Mouse (Mus musculus) embryonic facial prominence, embryonic 14.5 days (tissue): ENCODE measurements around the gene Sh3d19. TPM values are rescaled to one million over a fixed set of nuclear protein-coding genes. Genes with fewer than 3 reads are reported as not detected.

Experiments used
- ATAC-seq: fragments of 200-750 bp; cut with Nextera tagmentation; 2 replicates; pipeline ENCODE4 v1.8.0; 2017; ENCODE audit warnings: low read depth, moderate number of reproducible peaks, moderate TSS enrichment
- DNase-seq: peaks from one replicate; pipeline ENCODE4 v3.0.0-alpha.2; 2015; ENCODE audit warnings: low spot score
- H3K27ac ChIP-seq: fragments of 300-500 bp; sonication (generic); replicated peaks from 2 replicates; pipeline ENCODE4 v1.5.1; 2014; ENCODE audit warnings: low read depth, mild to moderate bottlenecking, low read length, moderate library complexity
- H3K27me3 ChIP-seq: fragments of 300-500 bp; sonication (generic); replicated peaks from 2 replicates; pipeline ENCODE4 v1.6.1; 2014; ENCODE audit warnings: low read length; ENCODE audit not compliant: control insufficient read depth, insufficient read depth
- H3K36me3 ChIP-seq: fragments of 300-500 bp; sonication (generic); 2 replicates; pipeline ENCODE4 v1.6.1; 2014; ENCODE audit warnings: low read length, mixed read lengths; ENCODE audit not compliant: control insufficient read depth, insufficient read depth
- H3K4me1 ChIP-seq: fragments of 300-500 bp; sonication (generic); 2 replicates; pipeline ENCODE4 v1.6.1; 2014; ENCODE audit warnings: antibody characterized with exemption, low read length; ENCODE audit not compliant: control insufficient read depth, insufficient read depth
- H3K4me2 ChIP-seq: fragments of 300-500 bp; sonication (generic); 2 replicates; pipeline ENCODE4 v1.6.1; 2014; ENCODE audit warnings: low read depth, mild to moderate bottlenecking, low read length, moderate library complexity, mixed read lengths
- H3K4me3 ChIP-seq: fragments of 300-500 bp; sonication (generic); 2 replicates; pipeline ENCODE4 v1.5.1; 2014; ENCODE audit warnings: low read depth, mild to moderate bottlenecking, low read length
- H3K9ac ChIP-seq: fragments of 300-500 bp; sonication (generic); 2 replicates; pipeline ENCODE4 v1.6.1; 2014; ENCODE audit warnings: low read depth, mild to moderate bottlenecking, low read length, moderate library complexity, mixed read lengths
- H3K9me3 ChIP-seq: fragments of 300-500 bp; sonication (generic); 2 replicates; pipeline ENCODE4 v1.6.1; 2016; ENCODE audit warnings: low read length; ENCODE audit not compliant: control insufficient read depth
- WGBS: fragments of 180-500 bp; shearing (Covaris S2); extraction: QIAGEN DNeasy Blood & Tissue Kit; methylation state at CpG from one replicate; pipeline ENCODE4 v1.1.7; 2014; 5-methylcytosine and 5-hydroxymethylcytosine counted together
- polyA plus RNA-seq: library from polyadenylated mRNA; unstranded; fragments of >200 nt; fragmentation: Nextera tagmentation; extraction: Ambion mirVana; gene quantifications from 2 replicates; pipeline ENCODE4 v1.2.1, GENCODE M21; 2014

The Sh3d19 gene
- polyA plus RNA-seq, 1 experiment from 2014 or later = 30.9 TPM

- Histone ChIP-seq H3K4me2 (no peak overlapping the region), H3K27ac (no peak overlapping the region), H3K9ac (no peak overlapping the region), H3K36me3 (0 out of 2 replicates have a peak, but pooled peaks cover 5% of the 10 kb centered on the region), H3K9me3 (no peaks in the 10 kb centered on the region), H3K27me3 (no peaks in the 10 kb centered on the region), H3K4me3 (no peak overlapping the region), H3K4me1 (0 out of 2 replicates have a peak, but pooled peaks cover 5% of the 10 kb centered on the region)
- ATAC-seq = no peak
- WGBS = 83% methylated on average over 6 of the region's 6 CpGs
- DNase-seq = no peak
Measured at GRCm38 (mm10) chr3:86011373-86011772, 40.5 kb downstream of the Sh3d19 start.

GRCm38 (mm10) chr3:86011833-86012232, 40.9 kb downstream of the Sh3d19 start:
- Histone ChIP-seq H3K9me3 (no peaks in the 10 kb centered on the region), H3K27ac (no peak overlapping the region), H3K36me3 (0 out of 2 replicates have a peak, but pooled peaks cover 5% of the 10 kb centered on the region), H3K27me3 (no peaks in the 10 kb centered on the region), H3K9ac (no peak overlapping the region), H3K4me1 (0 out of 2 replicates have a peak, but pooled peaks cover 5% of the 10 kb centered on the region), H3K4me2 (no peak overlapping the region), H3K4me3 (no peak overlapping the region)
- no peak for ATAC-seq
- WGBS = 54% methylated on average over 3 of the region's 3 CpGs
- no peak for DNase-seq

DNA sequence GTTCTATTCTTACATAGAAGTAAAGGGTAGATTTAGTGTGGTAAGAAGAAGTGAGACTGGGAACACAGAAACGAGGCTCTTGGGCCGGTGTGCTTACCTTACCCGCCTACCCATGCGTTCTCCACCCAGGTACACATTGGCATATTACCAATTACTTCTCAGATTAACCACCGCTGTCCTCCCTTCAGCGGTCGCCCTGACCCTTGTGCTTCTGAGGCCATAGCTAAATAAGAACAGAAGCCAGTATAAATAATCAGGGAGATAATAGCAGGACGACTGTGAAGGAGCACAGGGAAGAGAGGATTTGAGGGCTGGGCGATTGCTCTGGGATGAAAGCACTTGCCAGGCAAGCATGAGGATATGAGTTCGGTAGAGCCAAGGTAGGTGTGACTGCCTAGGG, 42.9 kb downstream of the Sh3d19 start:
- WGBS = 82% methylated on average over 10 of the region's 10 CpGs
- H3K9ac ChIP-seq = no peak overlapping the region
- H3K36me3 ChIP-seq = no peaks in the 10 kb centered on the region
- H3K4me3 ChIP-seq = no peak overlapping the region
- H3K27me3 ChIP-seq = no peaks in the 10 kb centered on the region
- no peaks in the 10 kb centered on the region for H3K9me3 ChIP-seq
- ATAC-seq (no peak), DNase-seq (no peak)
- no peak overlapping the region for H3K4me2 ChIP-seq
- H3K27ac ChIP-seq = no peak overlapping the region
- H3K4me1 ChIP-seq = 0 out of 2 replicates have a peak, but pooled peaks cover 5% of the 10 kb centered on the region

DNA sequence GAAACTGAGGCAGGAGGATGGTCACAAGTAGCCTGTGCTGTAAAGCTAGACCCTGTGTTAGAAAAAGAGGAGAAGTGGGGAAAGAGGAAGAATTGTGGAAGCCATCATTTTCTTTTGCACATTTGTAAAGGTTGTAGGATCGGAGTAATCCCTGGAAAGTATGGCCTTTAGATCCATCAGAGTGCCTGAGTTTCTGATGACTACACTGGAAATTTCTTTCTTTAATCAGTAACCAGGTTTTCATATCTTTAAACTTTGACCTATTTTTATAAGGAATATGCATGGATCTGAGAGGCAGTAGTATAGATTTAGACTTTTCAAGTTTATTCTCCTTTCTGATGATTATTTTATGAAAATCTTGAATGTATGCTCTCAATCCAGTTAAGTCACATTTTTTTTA, 46.1 kb downstream of the Sh3d19 start:
- WGBS = 95% methylated on average over 1 of the region's 1 CpGs
- ATAC-seq (no peak), DNase-seq (no peak)
- no peak overlapping the region for H3K4me3 ChIP-seq
- H3K9me3 ChIP-seq = no peaks in the 10 kb centered on the region
- no peak overlapping the region for H3K27ac ChIP-seq
- no peak overlapping the region for H3K4me2 ChIP-seq
- no peaks in the 10 kb centered on the region for H3K36me3 ChIP-seq
- H3K4me1 ChIP-seq = no peaks in the 10 kb centered on the region
- H3K27me3 ChIP-seq = no peaks in the 10 kb centered on the region
- no peak overlapping the region for H3K9ac ChIP-seq

- no peak overlapping the region for H3K4me3 ChIP-seq
- DNase-seq (no peak), ATAC-seq (no peak)
- no peaks in the 10 kb centered on the region for H3K36me3 ChIP-seq
- H3K27ac ChIP-seq = no peak overlapping the region
- H3K9me3 ChIP-seq = no peaks in the 10 kb centered on the region
- no peak overlapping the region for H3K9ac ChIP-seq
- no peaks in the 10 kb centered on the region for H3K4me1 ChIP-seq
- H3K4me2 ChIP-seq = no peak overlapping the region
- H3K27me3 ChIP-seq = no peaks in the 10 kb centered on the region
- whole genome bisulfite sequencing = 63% methylated on average over 8 of the region's 8 CpGs
Measured at GRCm38 (mm10) chr3:86017484-86017883, 46.6 kb downstream of the Sh3d19 start.

GRCm38 (mm10) chr3:86020921-86021650, 50.2 kb downstream of the Sh3d19 start:
- Histone ChIP-seq H3K4me1 (no peaks in the 10 kb centered on the region), H3K4me3 (no peak overlapping the region), H3K9me3 (no peaks in the 10 kb centered on the region), H3K4me2 (no peak overlapping the region), H3K36me3 (no peaks in the 10 kb centered on the region), H3K27ac (no peak overlapping the region), H3K27me3 (no peaks in the 10 kb centered on the region), H3K9ac (no peak overlapping the region)
- ATAC-seq (no peak), DNase-seq (no peak)
- 90% methylated on average over 16 of the region's 16 CpGs for WGBS

DNA sequence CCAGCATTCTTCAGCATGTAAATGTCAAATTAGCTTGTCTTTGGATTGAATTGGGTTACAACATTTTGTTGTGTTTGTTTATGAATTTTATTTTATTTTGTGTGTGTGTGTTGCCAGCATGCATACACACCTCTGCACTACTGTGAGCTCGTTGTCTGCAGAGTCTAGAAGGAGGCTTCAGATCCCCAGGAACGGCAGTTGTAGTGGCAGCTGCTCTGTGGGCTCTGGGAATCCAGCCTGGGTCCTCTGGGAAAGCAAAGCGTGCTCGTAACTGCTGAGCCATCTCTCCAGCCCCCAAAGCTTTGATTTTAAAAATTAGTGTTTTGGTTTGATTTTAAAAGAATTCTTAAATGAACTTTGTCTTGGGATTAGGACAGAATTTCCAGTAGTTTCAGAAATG, 50.7 kb downstream of the Sh3d19 start:
- Histone ChIP-seq H3K27ac (no peak overlapping the region), H3K4me1 (no peaks in the 10 kb centered on the region), H3K9me3 (no peaks in the 10 kb centered on the region), H3K27me3 (no peaks in the 10 kb centered on the region), H3K4me2 (no peak overlapping the region), H3K9ac (no peak overlapping the region), H3K4me3 (no peak overlapping the region), H3K36me3 (no peaks in the 10 kb centered on the region)
- WGBS = 73% methylated on average over 4 of the region's 4 CpGs
- ATAC-seq = no peak
- DNase-seq = no peak

GRCm38 (mm10) chr3:86024065-86024795, 53.3 kb downstream of the Sh3d19 start:
- H3K4me2 ChIP-seq = no peak overlapping the region
- no peak for DNase-seq
- H3K9ac ChIP-seq = no peak overlapping the region
- no peak for ATAC-seq
- WGBS = 89% methylated on average over 12 of the region's 12 CpGs
- no peak overlapping the region for H3K4me3 ChIP-seq
- no peaks in the 10 kb centered on the region for H3K4me1 ChIP-seq
- no peaks in the 10 kb centered on the region for H3K36me3 ChIP-seq
- no peak overlapping the region for H3K27ac ChIP-seq
- no peaks in the 10 kb centered on the region for H3K9me3 ChIP-seq
- no peaks in the 10 kb centered on the region for H3K27me3 ChIP-seq
